1 mouse cellular context compared by ENCODE assay signal in genomic region chr8:111188594-111189211, GRCm38 (mm10).
A peak's percentile ranks its signal among the peaks of the same experiment; 100 is the strongest.
TF ChIP-seq lines count a peak whose summit lies in the region.

No protein-coding gene starts in this region.

TF ChIP-seq in MEL, 35 proteins besides CTCF, POLR2A, EP300 and RAD21 (continued from another document):
- TF ChIP-seq GABPA (IDR thresholded peaks at IDR 0.05; ENCODE audit: low read depth, low read length) (peak; percentile 88), E2F4 (IDR thresholded peaks at IDR 0.05; ENCODE audit: borderline replicate concordance, low read depth, low read length) (no peak), MEF2A (IDR thresholded peaks at IDR 0.05; ENCODE audit: extremely low read depth, insufficient replicate concordance, low read depth, low read length, poor library complexity, severe bottlenecking) (no peak)
TF ChIP-seq in MEL: peak in this region for 13.
